Comparison of ENCODE assay signal across 19 mouse cellular contexts in genomic region chr9:72343844-72344243, GRCm38 (mm10).
DNase-seq lines count a peak whose midpoint lies in the region; ATAC-seq and TF ChIP-seq lines count a peak whose summit lies in the region.
"Had no signal": no experiment of that assay in that cellular context is flagged by ENCODE, and none has a peak within 500 bp of the region (broad histone marks: within the 10 kb centered on the region; RNA-seq: fewer than 3 reads in every experiment).

No protein-coding gene starts in this region.

- H3K9me3 ChIP-seq in forebrain, postnatal 0 days (ENCODE audit: low read length), result no peaks in the 10 kb centered on the region
- H3K9me3 ChIP-seq in forebrain, embryonic 12.5 days, result no peaks in the 10 kb centered on the region
- no peaks in the 10 kb centered on the region for H3K9me3 ChIP-seq in hindbrain, postnatal 0 days (ENCODE audit: low read length)
- H3K9me3 ChIP-seq in hindbrain, embryonic 13.5 days, result no peaks in the 10 kb centered on the region
- no peaks in the 10 kb centered on the region for H3K9me3 ChIP-seq in embryonic facial prominence, embryonic 14.5 days (ENCODE audit: control insufficient read depth, low read length)
- H3K9me3 ChIP-seq: hindbrain, embryonic 12.5 days; limb, embryonic 15.5 days; neural tube, embryonic 13.5 days; stomach, embryonic 15.5 days had no signal

- ATAC-seq in forebrain, postnatal 0 days, result no peak
- no peak for ATAC-seq in forebrain, embryonic 12.5 days (ENCODE audit: low FRiP score)
- ATAC-seq in hindbrain, postnatal 0 days, result no peak
- no peak for ATAC-seq in hindbrain, embryonic 13.5 days (ENCODE audit: low FRiP score)
- peak; percentile 68; the same call in 1 of the 2 replicates for ATAC-seq in embryonic facial prominence, embryonic 14.5 days (ENCODE audit: low read depth)
- ATAC-seq: intestine, embryonic 16.5 days had no signal

- no peak overlapping the region for H3K27ac ChIP-seq in forebrain, postnatal 0 days (ENCODE audit: low read depth, low read length)
- no peak overlapping the region for H3K27ac ChIP-seq in forebrain, embryonic 12.5 days
- H3K27ac ChIP-seq in hindbrain, postnatal 0 days, result no peak overlapping the region
- H3K27ac ChIP-seq in hindbrain, embryonic 13.5 days, result no peak overlapping the region
- no peak overlapping the region for H3K27ac ChIP-seq in embryonic facial prominence, embryonic 14.5 days (replicated peaks; ENCODE audit: low read depth, low read length)
- H3K27ac ChIP-seq: hindbrain, embryonic 12.5 days; layer of hippocampus, adult 2 months; left cerebral cortex, adult 2 months; limb, embryonic 15.5 days; neural tube, embryonic 13.5 days; stomach, embryonic 15.5 days had no signal

- no peak overlapping the region for H3K4me3 ChIP-seq in forebrain, postnatal 0 days (ENCODE audit: low read depth, low read length)
- H3K4me3 ChIP-seq in forebrain, embryonic 12.5 days (replicated peaks), result no peak overlapping the region
- H3K4me3 ChIP-seq in hindbrain, postnatal 0 days (ENCODE audit: low read length), result no peak overlapping the region
- no peak overlapping the region for H3K4me3 ChIP-seq in hindbrain, embryonic 13.5 days
- H3K4me3 ChIP-seq in embryonic facial prominence, embryonic 14.5 days (ENCODE audit: low read depth, low read length), result no peak overlapping the region
- H3K4me3 ChIP-seq: hindbrain, embryonic 12.5 days; layer of hippocampus, adult 2 months; left cerebral cortex, adult 2 months; limb, embryonic 15.5 days; neural tube, embryonic 13.5 days; stomach, embryonic 15.5 days had no signal

- TF ChIP-seq CTCF in forebrain, postnatal 0 days (IDR thresholded peaks at IDR 0.05; ENCODE audit: low read depth), result no peak
- no peak for TF ChIP-seq CTCF in hindbrain, postnatal 0 days (IDR thresholded peaks at IDR 0.05; ENCODE audit: low read depth)

- DNase-seq in forebrain, postnatal 0 days, result peak; percentile 18
- DNase-seq in hindbrain, postnatal 0 days (ENCODE audit: low spot score), result peak; percentile 51
- peak; percentile 45 for DNase-seq in brain, adult 2 months (ENCODE audit: low read depth, low spot score)
- DNase-seq in embryonic facial prominence, embryonic 14.5 days (ENCODE audit: low spot score), result peak; percentile 76
- DNase-seq in gastrocnemius, postnatal 36 days, result no peak
- DNase-seq in urinary bladder, postnatal 14 days (ENCODE audit: low spot score), result no peak
- DNase-seq: adrenal gland, postnatal 36 days; heart, adult 11 months; lung, postnatal 14 days; thymus, postnatal 14 days had no signal

- no peaks in the 10 kb centered on the region for H3K4me1 ChIP-seq in forebrain, postnatal 0 days (ENCODE audit: insufficient read depth)
- H3K4me1 ChIP-seq in forebrain, embryonic 12.5 days, result no peaks in the 10 kb centered on the region
- no peaks in the 10 kb centered on the region for H3K4me1 ChIP-seq in hindbrain, postnatal 0 days (ENCODE audit: insufficient read depth, low read length)
- no peaks in the 10 kb centered on the region for H3K4me1 ChIP-seq in hindbrain, embryonic 13.5 days (replicated peaks)
- peaks cover 7% of the 10 kb centered on the region; the same call in 1 of the 2 replicates for H3K4me1 ChIP-seq in embryonic facial prominence, embryonic 14.5 days (ENCODE audit: control insufficient read depth, insufficient read depth, low read length)
- H3K4me1 ChIP-seq: hindbrain, embryonic 12.5 days; limb, embryonic 15.5 days; neural tube, embryonic 13.5 days; stomach, embryonic 15.5 days had no signal

- H3K36me3 ChIP-seq in forebrain, postnatal 0 days (ENCODE audit: insufficient read depth), result peaks cover 7% of the 10 kb centered on the region; the same call in 1 of the 2 replicates
- peaks cover 12% of the 10 kb centered on the region for H3K36me3 ChIP-seq in forebrain, embryonic 12.5 days (replicated peaks)
- peaks cover 6% of the 10 kb centered on the region; the same call in 1 of the 2 replicates for H3K36me3 ChIP-seq in hindbrain, postnatal 0 days (ENCODE audit: insufficient read depth, low read length)
- peaks cover 21% of the 10 kb centered on the region for H3K36me3 ChIP-seq in hindbrain, embryonic 13.5 days
- peaks cover 28% of the 10 kb centered on the region for H3K36me3 ChIP-seq in embryonic facial prominence, embryonic 14.5 days (ENCODE audit: control insufficient read depth, insufficient read depth, low read length)

- no peak overlapping the region for H3K9ac ChIP-seq in forebrain, postnatal 0 days
- no peak overlapping the region for H3K9ac ChIP-seq in forebrain, embryonic 12.5 days
- H3K9ac ChIP-seq in hindbrain, postnatal 0 days (replicated peaks; ENCODE audit: low read length), result no peak overlapping the region
- H3K9ac ChIP-seq in hindbrain, embryonic 13.5 days, result no peak overlapping the region
- H3K9ac ChIP-seq in embryonic facial prominence, embryonic 14.5 days (ENCODE audit: low read depth, low read length), result no peak overlapping the region
- H3K9ac ChIP-seq: hindbrain, embryonic 12.5 days; limb, embryonic 15.5 days; neural tube, embryonic 13.5 days; stomach, embryonic 15.5 days had no signal

- no peak overlapping the region for H3K4me2 ChIP-seq in forebrain, postnatal 0 days (ENCODE audit: low read depth)
- no peak overlapping the region for H3K4me2 ChIP-seq in forebrain, embryonic 12.5 days
- no peak overlapping the region for H3K4me2 ChIP-seq in hindbrain, postnatal 0 days (ENCODE audit: low read depth, low read length)
- H3K4me2 ChIP-seq in hindbrain, embryonic 13.5 days, result no peak overlapping the region
- no peak overlapping the region for H3K4me2 ChIP-seq in embryonic facial prominence, embryonic 14.5 days (ENCODE audit: low read depth, low read length)
- H3K4me2 ChIP-seq: hindbrain, embryonic 12.5 days; limb, embryonic 15.5 days; neural tube, embryonic 13.5 days; stomach, embryonic 15.5 days had no signal

- no peaks in the 10 kb centered on the region for H3K27me3 ChIP-seq in forebrain, postnatal 0 days (ENCODE audit: insufficient read depth, low read length)
- H3K27me3 ChIP-seq in forebrain, embryonic 12.5 days, result no peaks in the 10 kb centered on the region
- H3K27me3 ChIP-seq in hindbrain, postnatal 0 days (ENCODE audit: insufficient read depth, low read length), result no peaks in the 10 kb centered on the region
- H3K27me3 ChIP-seq in hindbrain, embryonic 13.5 days, result no peaks in the 10 kb centered on the region
- no peaks in the 10 kb centered on the region for H3K27me3 ChIP-seq in embryonic facial prominence, embryonic 14.5 days (replicated peaks; ENCODE audit: control insufficient read depth, insufficient read depth, low read length)
- H3K27me3 ChIP-seq: hindbrain, embryonic 12.5 days; limb, embryonic 15.5 days; neural tube, embryonic 13.5 days; stomach, embryonic 15.5 days had no signal

- intact Hi-C loops in gastrocnemius, postnatal 36 days (cut with DNase I), result no loop called here

Comparison
In these comparisons a context has a peak if more than half of its experiments do, and no peak if none do; other contexts are left out.
1. DNase-seq: peak in forebrain, postnatal 0 days (single experiment), hindbrain, postnatal 0 days (single experiment), brain, adult 2 months (single experiment) and embryonic facial prominence, embryonic 14.5 days (single experiment); none in gastrocnemius, postnatal 36 days (0 of 2) and urinary bladder, postnatal 14 days (single experiment).